Mouse (Mus musculus): ENCODE data around the gene Actg1. TPM values are rescaled to one million over a fixed set of nuclear protein-coding genes. Genes with fewer than 3 reads are reported as not detected.

The Actg1 gene
- polyA plus RNA-seq, 1 experiment from 2014 or later = 2,733 TPM

DNA sequence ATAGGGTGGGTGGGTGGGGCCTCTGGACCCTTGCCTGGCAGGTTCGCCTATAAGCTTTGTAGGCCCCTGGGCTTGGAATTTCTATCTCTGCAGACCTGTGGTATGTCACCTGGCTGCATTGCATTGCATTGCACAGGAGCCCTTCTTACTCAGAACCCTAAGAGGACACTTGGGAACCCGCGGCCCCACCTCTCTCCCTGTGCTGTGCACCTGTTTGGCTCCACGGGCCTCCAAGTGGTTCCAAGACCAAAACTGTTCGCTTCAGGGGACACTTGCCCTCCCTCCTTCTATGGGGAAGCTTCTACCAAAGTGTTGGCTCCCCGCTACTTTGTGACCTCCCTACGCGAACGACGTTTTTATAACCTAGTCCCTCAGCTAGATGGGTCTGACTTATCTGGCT is 36.8 kb downstream of the Actg1 start:
- Histone ChIP-seq H3K27ac (peak overlapping the region; percentile 96), H3K4me3 (peak overlapping the region; percentile 58), H3K4me1 (peaks cover 70% of the 10 kb centered on the region), H3K36me3 (replicated peaks) (no peaks in the 10 kb centered on the region), H3K9me3 (no peaks in the 10 kb centered on the region), H3K27me3 (ENCODE audit: poor library complexity, severe bottlenecking) (peaks cover 29% of the 10 kb centered on the region)
- no peak for DNase-seq (ENCODE audit: extremely low spot score, low spot score)
- 42% methylated on average over 10 of the region's 10 CpGs for WGBS

DNA sequence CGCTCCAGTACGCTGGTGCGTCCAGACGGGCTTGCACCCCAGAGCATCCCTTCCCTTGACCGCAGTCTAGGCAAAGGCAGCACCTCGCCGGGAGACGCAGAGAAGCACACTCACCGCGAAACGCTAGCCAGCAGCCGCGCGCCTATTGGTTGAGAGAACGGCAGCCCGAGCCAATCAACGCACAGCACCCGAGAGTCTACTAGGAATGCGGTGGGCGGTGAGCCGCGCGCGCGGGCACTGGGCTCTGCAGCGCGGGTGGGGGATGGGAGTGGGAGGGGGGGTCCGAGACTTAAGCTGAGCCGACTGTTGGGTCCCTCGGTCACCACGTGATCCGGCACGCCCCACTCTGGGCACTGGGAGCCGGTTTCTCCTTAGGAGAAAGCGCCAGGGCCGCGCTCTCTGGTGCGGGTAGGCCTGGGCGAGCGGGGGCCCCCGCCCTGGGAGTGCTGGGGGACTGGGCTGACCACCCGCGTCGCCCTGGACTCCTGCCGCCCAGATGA is 37.5 kb downstream of the Actg1 start:
- Histone ChIP-seq H3K9me3 (no peaks in the 10 kb centered on the region), H3K4me3 (peak overlapping the region; percentile 58), H3K4me1 (peaks cover 70% of the 10 kb centered on the region), H3K27me3 (ENCODE audit: poor library complexity, severe bottlenecking) (peaks cover 36% of the 10 kb centered on the region), H3K36me3 (replicated peaks) (no peaks in the 10 kb centered on the region), H3K27ac (peak overlapping the region; percentile 96)
- peak; percentile 98 for DNase-seq (ENCODE audit: extremely low spot score, low spot score)
- 6% methylated on average over 45 of the region's 45 CpGs for WGBS

DNA sequence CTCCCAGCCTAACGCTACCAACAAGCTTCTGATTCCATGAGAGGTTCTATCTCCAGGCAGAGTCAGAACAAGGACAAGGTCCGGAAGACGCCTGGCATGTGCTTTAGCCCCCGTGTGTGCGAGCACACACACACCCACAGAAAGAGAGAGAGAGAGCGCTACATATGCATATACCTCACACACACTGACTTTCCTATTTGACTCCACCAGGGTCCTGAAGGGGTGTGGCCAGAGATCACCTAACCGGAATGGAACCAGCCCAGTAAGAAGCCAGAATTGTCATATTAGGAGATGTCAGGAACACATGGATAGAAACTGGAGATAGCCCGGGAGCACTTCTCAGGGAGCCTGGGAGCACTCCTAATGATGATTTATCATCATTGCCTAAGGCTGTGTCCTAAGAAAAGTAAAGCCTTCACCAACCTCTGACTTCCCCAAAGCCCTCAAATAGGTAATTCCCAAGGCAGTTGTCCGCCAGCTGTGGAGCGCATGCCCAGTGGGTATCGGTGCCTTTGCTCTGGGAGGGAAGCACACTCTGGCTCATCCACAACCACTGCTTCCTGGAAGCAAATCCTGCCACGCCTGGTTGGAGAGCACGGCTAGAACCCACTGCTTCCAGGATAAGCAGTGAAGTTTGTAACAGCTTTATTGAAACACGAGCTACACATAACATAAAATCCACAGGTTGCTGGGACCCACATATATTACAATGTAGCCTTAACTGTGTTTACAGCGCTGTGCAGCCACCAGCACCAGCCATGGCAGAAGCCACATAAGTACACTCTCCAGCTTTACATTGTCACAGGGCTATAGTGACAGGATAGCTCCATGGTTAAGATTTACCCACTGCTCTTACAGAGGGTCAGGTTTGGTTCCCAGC is 39.7 kb downstream of the Actg1 start:
- H3K36me3 ChIP-seq (replicated peaks) = no peaks in the 10 kb centered on the region
- DNase-seq (ENCODE audit: extremely low spot score, low spot score) = peak; percentile 14
- H3K4me3 ChIP-seq = peak overlapping the region; percentile 16; the same call in 1 of the 2 replicates
- H3K27ac ChIP-seq = peak overlapping the region; percentile 12; the same call in 1 of the 2 replicates
- peaks cover 45% of the 10 kb centered on the region for H3K27me3 ChIP-seq (ENCODE audit: poor library complexity, severe bottlenecking)
- H3K4me1 ChIP-seq = peaks cover 70% of the 10 kb centered on the region
- no peaks in the 10 kb centered on the region for H3K9me3 ChIP-seq
- 58% methylated on average over 15 of the region's 15 CpGs for WGBS

DNA sequence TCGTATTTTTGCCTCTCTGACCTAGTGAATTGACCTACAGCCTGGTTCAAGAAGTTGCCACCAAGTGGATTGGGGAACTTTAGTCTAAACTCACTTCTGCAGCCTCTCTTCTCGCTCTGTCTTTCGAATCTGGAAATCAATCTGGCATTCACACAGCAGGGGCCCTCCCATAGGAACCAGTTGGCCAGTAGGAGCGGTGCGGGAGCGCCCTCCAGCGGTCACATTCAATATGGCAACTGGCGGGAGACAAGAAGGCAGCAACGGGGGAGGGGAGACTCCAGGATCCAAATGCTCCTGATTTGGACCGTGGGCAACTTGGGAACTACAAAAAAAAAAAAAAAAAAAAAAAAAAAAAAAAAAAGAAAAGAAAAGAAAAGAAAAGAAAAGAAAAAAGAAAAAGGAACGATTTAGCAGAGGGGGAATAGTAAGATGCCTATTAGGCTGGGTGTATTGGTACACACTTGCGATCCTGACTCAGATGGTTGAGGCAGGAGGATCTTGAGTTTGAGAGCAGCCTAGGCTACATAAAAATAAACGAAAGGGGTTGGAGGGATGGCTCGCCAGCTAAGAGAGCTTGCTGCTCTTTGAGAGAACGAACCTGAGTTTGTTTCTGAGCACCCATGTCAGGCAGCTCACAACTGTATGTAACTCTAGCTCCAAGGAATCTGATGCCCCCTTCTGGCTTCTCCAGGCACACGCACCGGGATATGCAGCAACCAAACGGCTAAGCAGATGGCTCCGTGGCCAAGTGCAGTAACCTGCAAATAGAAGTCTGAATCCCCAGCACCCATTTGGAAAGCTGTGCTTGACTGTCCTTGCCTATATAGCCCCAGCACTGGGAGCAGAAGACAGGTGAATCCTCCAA is 40.5 kb downstream of the Actg1 start:
- DNase-seq (ENCODE audit: extremely low spot score, low spot score) = peak; percentile 94
- Histone ChIP-seq H3K4me1 (peaks cover 78% of the 10 kb centered on the region), H3K27ac (peak overlapping the region; percentile 95), H3K9me3 (no peaks in the 10 kb centered on the region), H3K4me3 (peak overlapping the region; percentile 59), H3K27me3 (ENCODE audit: poor library complexity, severe bottlenecking) (peaks cover 50% of the 10 kb centered on the region), H3K36me3 (replicated peaks) (no peaks in the 10 kb centered on the region)
- WGBS = 7% methylated on average over 19 of the region's 19 CpGs

- WGBS = 18% methylated on average over 5 of the region's 5 CpGs
- H3K4me3 ChIP-seq = peak overlapping the region; percentile 59; the same call in 1 of the 2 replicates
- H3K27ac ChIP-seq = peak overlapping the region; percentile 95
- no peaks in the 10 kb centered on the region for H3K9me3 ChIP-seq
- H3K27me3 ChIP-seq (ENCODE audit: poor library complexity, severe bottlenecking) = peaks cover 50% of the 10 kb centered on the region
- no peak for DNase-seq (ENCODE audit: extremely low spot score, low spot score)
- no peaks in the 10 kb centered on the region for H3K36me3 ChIP-seq (replicated peaks)
- H3K4me1 ChIP-seq = peaks cover 77% of the 10 kb centered on the region
Observed at GRCm38 (mm10) chr11:120307132-120307413, 41.3 kb downstream of the Actg1 start.

DNA sequence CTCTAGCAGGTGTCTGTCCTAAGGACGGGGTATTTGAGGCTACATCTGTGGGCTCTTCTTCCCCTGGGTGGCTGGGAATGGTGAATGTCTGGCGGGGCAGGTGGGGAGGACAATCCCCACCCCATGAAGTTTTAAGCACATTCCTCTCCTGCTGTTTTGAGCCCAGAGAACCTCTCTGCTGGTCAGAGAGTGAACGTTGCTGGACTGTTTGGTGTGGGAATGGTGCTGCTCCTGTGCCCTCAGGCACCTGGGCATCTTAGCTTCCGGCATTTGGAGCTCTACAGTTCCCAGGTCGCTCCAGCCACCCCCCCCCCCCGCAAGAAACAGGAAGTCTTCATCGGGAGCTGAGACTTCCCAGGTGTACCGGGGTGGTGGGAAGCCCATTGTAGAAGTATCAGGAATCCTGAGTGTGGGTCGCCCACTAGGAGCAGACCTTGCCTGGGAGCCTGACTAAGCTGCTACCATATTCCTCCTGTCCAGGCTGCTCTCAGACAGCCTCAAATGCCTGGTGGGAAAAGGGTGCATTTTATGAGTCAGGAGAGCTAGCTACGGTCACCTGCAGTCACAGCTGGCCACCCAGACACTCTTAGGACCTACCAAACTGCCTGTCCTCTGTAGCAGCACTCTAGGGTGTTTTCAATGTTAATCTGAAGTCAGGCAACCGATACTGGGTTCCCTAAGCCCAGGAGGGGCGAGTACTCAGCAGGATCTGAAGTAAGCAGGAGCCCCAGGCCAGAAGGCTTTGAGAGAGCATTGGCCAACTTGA is 41.8 kb downstream of the Actg1 start:
- peak overlapping the region; percentile 59; the same call in 1 of the 2 replicates for H3K4me3 ChIP-seq

GRCm38 (mm10) chr11:120305535-120306365 is 42.6 kb downstream of the Actg1 start:
- Histone ChIP-seq H3K27me3 (ENCODE audit: poor library complexity, severe bottlenecking) (peaks cover 50% of the 10 kb centered on the region), H3K36me3 (replicated peaks) (no peaks in the 10 kb centered on the region), H3K4me3 (peak overlapping the region; percentile 59), H3K27ac (peak overlapping the region; percentile 95), H3K4me1 (peaks cover 64% of the 10 kb centered on the region), H3K9me3 (no peaks in the 10 kb centered on the region)
- no peak for DNase-seq (ENCODE audit: extremely low spot score, low spot score)
- 24% methylated on average over 15 of the region's 15 CpGs for WGBS

More for the DNA sequence above, 41.8 kb downstream of the Actg1 start:
- Histone ChIP-seq H3K27me3 (ENCODE audit: poor library complexity, severe bottlenecking) (peaks cover 50% of the 10 kb centered on the region), H3K9me3 (no peaks in the 10 kb centered on the region), H3K36me3 (replicated peaks) (no peaks in the 10 kb centered on the region), H3K27ac (peak overlapping the region; percentile 95), H3K4me1 (peaks cover 72% of the 10 kb centered on the region)
- no peak for DNase-seq (ENCODE audit: extremely low spot score, low spot score)
- WGBS = 56% methylated on average over 12 of the region's 12 CpGs

DNA sequence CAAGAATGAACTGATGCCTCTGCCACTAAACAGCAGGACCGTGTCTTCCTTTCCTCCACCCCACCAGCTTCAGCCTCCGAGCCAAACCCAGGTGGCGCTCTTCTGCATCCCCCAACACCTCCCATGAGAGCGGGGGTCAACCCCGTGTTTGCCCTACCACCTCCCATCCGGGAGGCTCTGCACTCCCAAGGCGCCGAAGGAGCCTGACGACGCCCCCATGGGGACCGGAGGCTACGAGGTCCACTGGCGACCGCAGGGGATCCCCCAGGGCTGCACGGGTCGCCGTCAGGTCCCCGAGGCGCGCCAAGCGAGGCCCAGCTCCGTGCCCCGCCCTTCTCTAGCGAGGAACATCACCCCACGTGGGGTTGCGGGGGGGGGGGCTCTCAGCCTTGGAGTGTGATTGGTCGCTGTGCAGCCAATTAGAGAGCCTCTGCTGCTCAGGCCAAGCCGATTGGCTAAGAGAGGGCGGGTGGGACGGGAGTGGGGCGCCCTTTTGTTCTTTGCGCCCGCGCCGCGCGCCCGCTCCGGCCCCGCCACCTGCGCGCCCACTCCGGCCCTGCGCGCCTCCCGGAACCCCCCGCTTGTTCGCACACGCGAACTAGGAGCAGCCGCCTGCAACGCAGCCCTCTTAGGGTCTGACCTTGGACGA is 43.3 kb downstream of the Actg1 start:
- DNase-seq (ENCODE audit: extremely low spot score, low spot score) = peak; percentile 99
- Histone ChIP-seq H3K4me1 (peaks cover 57% of the 10 kb centered on the region), H3K4me3 (peak overlapping the region; percentile 59)

DNA sequence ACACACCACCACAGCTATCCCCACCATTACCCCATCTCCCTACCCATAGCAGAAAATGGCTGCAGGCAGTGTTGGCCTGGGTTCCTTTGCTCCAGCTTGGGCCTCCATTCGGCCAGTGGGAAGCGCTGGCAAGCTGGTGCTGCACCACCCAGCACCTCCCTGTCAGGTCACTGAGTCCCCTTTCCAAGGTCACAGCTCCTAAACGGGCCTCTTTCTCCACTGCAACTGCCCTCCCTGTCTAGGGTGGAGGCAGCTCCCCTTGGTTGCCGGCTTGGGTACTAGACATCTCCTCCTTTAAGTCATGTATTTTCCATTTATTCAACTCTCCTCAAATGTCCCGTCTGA is 44.0 kb downstream of the Actg1 start:
- Histone ChIP-seq H3K9me3 (no peaks in the 10 kb centered on the region), H3K36me3 (replicated peaks) (no peaks in the 10 kb centered on the region), H3K4me1 (peaks cover 64% of the 10 kb centered on the region), H3K4me3 (peak overlapping the region; percentile 59), H3K27ac (peak overlapping the region; percentile 95), H3K27me3 (ENCODE audit: poor library complexity, severe bottlenecking) (peaks cover 43% of the 10 kb centered on the region)
- 45% methylated on average over 5 of the region's 5 CpGs for WGBS
- DNase-seq (ENCODE audit: extremely low spot score, low spot score) = no peak

More for the DNA sequence above, 43.3 kb downstream of the Actg1 start:
- Histone ChIP-seq H3K36me3 (replicated peaks) (no peaks in the 10 kb centered on the region), H3K27me3 (ENCODE audit: poor library complexity, severe bottlenecking) (peaks cover 48% of the 10 kb centered on the region), H3K9me3 (no peaks in the 10 kb centered on the region), H3K27ac (peak overlapping the region; percentile 95)
- WGBS = under 1% methylated on average over 51 of the region's 53 CpGs

- Histone ChIP-seq H3K4me3 (peak overlapping the region; percentile 59), H3K9me3 (no peaks in the 10 kb centered on the region), H3K27me3 (ENCODE audit: poor library complexity, severe bottlenecking) (peaks cover 37% of the 10 kb centered on the region), H3K4me1 (peaks cover 69% of the 10 kb centered on the region), H3K27ac (peak overlapping the region; percentile 95), H3K36me3 (replicated peaks) (no peaks in the 10 kb centered on the region)
- no peak for DNase-seq (ENCODE audit: extremely low spot score, low spot score)
- 83% methylated on average over 21 of the region's 21 CpGs for WGBS
Observed at GRCm38 (mm10) chr11:120303559-120304349, 44.6 kb downstream of the Actg1 start.
